Mouse (Mus musculus): ENCODE measurements around the gene Aicda. TPM values are rescaled to one million over a fixed set of nuclear protein-coding genes. Genes with fewer than 3 reads are reported as not detected.
"Not testable (repeated sequence)": the region's sequence is repeated elsewhere in the genome, so short reads cannot be mapped to it uniquely, and the experiment has no call there.

The Aicda gene
- polyA plus RNA-seq, 1 experiment from 2014 or later = not detected

- 78% methylated on average over 8 of the region's 8 CpGs for WGBS
- Histone ChIP-seq H3K36me3 (no peaks in the 10 kb centered on the region), H3K4me1 (peaks cover 8% of the 10 kb centered on the region), H3K9me3 (replicated peaks) (no peaks in the 10 kb centered on the region), H3K27ac (replicated peaks) (no peak overlapping the region), H3K4me3 (no peak overlapping the region), H3K27me3 (ENCODE audit: low read depth, poor library complexity, severe bottlenecking) (no peaks in the 10 kb centered on the region)
- DNase-seq (ENCODE audit: low spot score) = no peak
Measured at GRCm38 (mm10) chr6:122531466-122532174, 22.0 kb upstream of the Aicda start.

- Histone ChIP-seq H3K36me3 (no peaks in the 10 kb centered on the region), H3K4me1 (peaks cover 8% of the 10 kb centered on the region), H3K4me3 (peak overlapping the region; percentile 22; the same call in 1 of the 2 replicates), H3K9me3 (replicated peaks) (no peaks in the 10 kb centered on the region), H3K27ac (replicated peaks) (peak overlapping the region; percentile 63), H3K27me3 (ENCODE audit: low read depth, poor library complexity, severe bottlenecking) (no peaks in the 10 kb centered on the region)
- DNase-seq (ENCODE audit: low spot score) = peak; percentile 36
- WGBS = 20% methylated on average over 4 of the region's 4 CpGs
Measured at GRCm38 (mm10) chr6:122532883-122533302, 20.7 kb upstream of the Aicda start.

GRCm38 (mm10) chr6:122534032-122534431, 19.6 kb upstream of the Aicda start:
- 28% methylated on average over 3 of the region's 3 CpGs for WGBS
- no peak overlapping the region for H3K27ac ChIP-seq (replicated peaks)
- H3K4me1 ChIP-seq = peaks cover 8% of the 10 kb centered on the region
- H3K36me3 ChIP-seq = no peaks in the 10 kb centered on the region
- H3K4me3 ChIP-seq = no peak overlapping the region
- no peak for DNase-seq (ENCODE audit: low spot score)
- no peaks in the 10 kb centered on the region for H3K9me3 ChIP-seq (replicated peaks)
- no peaks in the 10 kb centered on the region for H3K27me3 ChIP-seq (ENCODE audit: low read depth, poor library complexity, severe bottlenecking)

- WGBS = 87% methylated on average over 9 of the region's 9 CpGs
- H3K36me3 ChIP-seq = no peaks in the 10 kb centered on the region
- no peaks in the 10 kb centered on the region for H3K27me3 ChIP-seq (ENCODE audit: low read depth, poor library complexity, severe bottlenecking)
- H3K4me3 ChIP-seq = no peak overlapping the region
- DNase-seq (ENCODE audit: low spot score) = no peak
- H3K27ac ChIP-seq (replicated peaks) = no peak overlapping the region
- no peaks in the 10 kb centered on the region for H3K9me3 ChIP-seq (replicated peaks)
- no peaks in the 10 kb centered on the region for H3K4me1 ChIP-seq
Measured at GRCm38 (mm10) chr6:122539564-122539963, 14.0 kb upstream of the Aicda start.

- not testable (repeated sequence) for DNase-seq (ENCODE audit: low spot score); H3K4me1 ChIP-seq; H3K9me3 ChIP-seq (replicated peaks); H3K27me3 ChIP-seq (ENCODE audit: low read depth, poor library complexity, severe bottlenecking); H3K4me3 ChIP-seq; H3K27ac ChIP-seq (replicated peaks); H3K36me3 ChIP-seq
- 81% methylated on average over 5 of the region's 5 CpGs for WGBS
Measured at GRCm38 (mm10) chr6:122542459-122542858, 11.1 kb upstream of the Aicda start.

- no peak overlapping the region for H3K27ac ChIP-seq (replicated peaks)
- DNase-seq (ENCODE audit: low spot score) = no peak
- 83% methylated on average over 5 of the region's 5 CpGs for WGBS
Measured at GRCm38 (mm10) chr6:122543574-122543973, 10.0 kb upstream of the Aicda start.

GRCm38 (mm10) chr6:122544672-122545071, 8.9 kb upstream of the Aicda start:
- Histone ChIP-seq H3K4me3 (no peak overlapping the region), H3K27me3 (ENCODE audit: low read depth, poor library complexity, severe bottlenecking) (no peaks in the 10 kb centered on the region), H3K4me1 (no peaks in the 10 kb centered on the region), H3K27ac (replicated peaks) (no peak overlapping the region), H3K36me3 (no peaks in the 10 kb centered on the region), H3K9me3 (replicated peaks) (no peaks in the 10 kb centered on the region)
- DNase-seq (ENCODE audit: low spot score) = no peak
- WGBS = 87% methylated on average over 1 of the region's 1 CpGs

More at GRCm38 (mm10) chr6:122543574-122543973, 10.0 kb upstream of the Aicda start:
- no peaks in the 10 kb centered on the region for H3K36me3 ChIP-seq
- H3K4me1 ChIP-seq = no peaks in the 10 kb centered on the region
- no peaks in the 10 kb centered on the region for H3K9me3 ChIP-seq (replicated peaks)
- no peaks in the 10 kb centered on the region for H3K27me3 ChIP-seq (ENCODE audit: low read depth, poor library complexity, severe bottlenecking)
- no peak overlapping the region for H3K4me3 ChIP-seq

- DNase-seq (ENCODE audit: low spot score) = no peak
- Histone ChIP-seq H3K27ac (replicated peaks) (no peak overlapping the region), H3K36me3 (no peaks in the 10 kb centered on the region), H3K4me3 (no peak overlapping the region), H3K4me1 (no peaks in the 10 kb centered on the region), H3K27me3 (ENCODE audit: low read depth, poor library complexity, severe bottlenecking) (no peaks in the 10 kb centered on the region), H3K9me3 (replicated peaks) (no peaks in the 10 kb centered on the region)
- 88% methylated on average over 9 of the region's 9 CpGs for WGBS
Measured at GRCm38 (mm10) chr6:122545289-122545882, 8.2 kb upstream of the Aicda start.

GRCm38 (mm10) chr6:122545948-122546347, 7.7 kb upstream of the Aicda start:
- Histone ChIP-seq H3K27ac (replicated peaks) (no peak overlapping the region), H3K36me3 (no peaks in the 10 kb centered on the region), H3K9me3 (replicated peaks) (no peaks in the 10 kb centered on the region), H3K27me3 (ENCODE audit: low read depth, poor library complexity, severe bottlenecking) (no peaks in the 10 kb centered on the region), H3K4me1 (no peaks in the 10 kb centered on the region), H3K4me3 (no peak overlapping the region)
- 86% methylated on average over 10 of the region's 10 CpGs for WGBS
- no peak for DNase-seq (ENCODE audit: low spot score)

GRCm38 (mm10) chr6:122554102-122554501, 501 bp downstream of the Aicda start:
- no peak for DNase-seq (ENCODE audit: low spot score)
- 86% methylated on average over 6 of the region's 6 CpGs for WGBS
- Histone ChIP-seq H3K9me3 (replicated peaks) (no peaks in the 10 kb centered on the region), H3K4me1 (peaks cover 3% of the 10 kb centered on the region; the same call in 1 of the 2 replicates), H3K36me3 (no peaks in the 10 kb centered on the region), H3K27me3 (ENCODE audit: low read depth, poor library complexity, severe bottlenecking) (peaks cover 6% of the 10 kb centered on the region; the same call in 1 of the 2 replicates), H3K27ac (replicated peaks) (no peak overlapping the region), H3K4me3 (no peak overlapping the region)

- Histone ChIP-seq H3K4me3 (no peak overlapping the region), H3K36me3 (no peaks in the 10 kb centered on the region), H3K4me1 (peaks cover 12% of the 10 kb centered on the region), H3K9me3 (replicated peaks) (no peaks in the 10 kb centered on the region), H3K27ac (replicated peaks) (no peak overlapping the region), H3K27me3 (ENCODE audit: low read depth, poor library complexity, severe bottlenecking) (peaks cover 6% of the 10 kb centered on the region; the same call in 1 of the 2 replicates)
- no peak for DNase-seq (ENCODE audit: low spot score)
- 52% methylated on average over 7 of the region's 7 CpGs for WGBS
Measured at GRCm38 (mm10) chr6:122555266-122555665, 1.7 kb downstream of the Aicda start.

GRCm38 (mm10) chr6:122556959-122557561, 3.5 kb downstream of the Aicda start:
- 26% methylated on average over 15 of the region's 15 CpGs for WGBS
- Histone ChIP-seq H3K4me1 (peaks cover 16% of the 10 kb centered on the region), H3K27me3 (ENCODE audit: low read depth, poor library complexity, severe bottlenecking) (peaks cover 14% of the 10 kb centered on the region; the same call in 1 of the 2 replicates), H3K9me3 (replicated peaks) (no peaks in the 10 kb centered on the region), H3K4me3 (peak overlapping the region; percentile 18; the same call in 1 of the 2 replicates), H3K36me3 (no peaks in the 10 kb centered on the region), H3K27ac (replicated peaks) (no peak overlapping the region)
- peak; percentile 44 for DNase-seq (ENCODE audit: low spot score)

- H3K4me3 ChIP-seq = peak overlapping the region; percentile 32
- peaks cover 19% of the 10 kb centered on the region; the same call in 1 of the 2 replicates for H3K27me3 ChIP-seq (ENCODE audit: low read depth, poor library complexity, severe bottlenecking)
- WGBS = 22% methylated on average over 17 of the region's 17 CpGs
- peak; percentile 76 for DNase-seq (ENCODE audit: low spot score)
- H3K9me3 ChIP-seq (replicated peaks) = no peaks in the 10 kb centered on the region
- H3K4me1 ChIP-seq = peaks cover 19% of the 10 kb centered on the region
- H3K36me3 ChIP-seq = no peaks in the 10 kb centered on the region
- H3K27ac ChIP-seq (replicated peaks) = no peak overlapping the region
Measured at GRCm38 (mm10) chr6:122560427-122560826, 6.8 kb downstream of the Aicda start.

All from midbrain, embryonic 10.5 days (tissue).